Mouse (Mus musculus): ENCODE data around the gene Tmem131.

Gene Tmem131

GRCm38 (mm10) chr1:36784365-36785134, 158.9 kb downstream of the Tmem131 start:
- peak; percentile 81 to 86 for DNase-seq (ENCODE audit: low spot score in 2 of 2)

- DNase-seq (ENCODE audit: low spot score in 2 of 2) = no peak
Measured at GRCm38 (mm10) chr1:36782476-36782875, 161.0 kb downstream of the Tmem131 start.

- no peak for DNase-seq (ENCODE audit: low spot score in 2 of 2)
Measured at GRCm38 (mm10) chr1:36780793-36781192, 162.7 kb downstream of the Tmem131 start.

- DNase-seq (ENCODE audit: low spot score in 2 of 2) = no peak
Measured at GRCm38 (mm10) chr1:36772198-36772934, 171.1 kb downstream of the Tmem131 start.

- DNase-seq (ENCODE audit: low spot score in 2 of 2) = no peak
Measured at GRCm38 (mm10) chr1:36770998-36771397, 172.5 kb downstream of the Tmem131 start.

- no peak for DNase-seq (ENCODE audit: low spot score in 2 of 2)
Measured at GRCm38 (mm10) chr1:36769951-36770350, 173.5 kb downstream of the Tmem131 start.

- DNase-seq (ENCODE audit: low spot score in 2 of 2) = no peak
Measured at GRCm38 (mm10) chr1:36768786-36769185, 174.7 kb downstream of the Tmem131 start.

- no peak for DNase-seq (ENCODE audit: low spot score in 2 of 2)
Measured at GRCm38 (mm10) chr1:36767321-36767720, 176.1 kb downstream of the Tmem131 start.

- DNase-seq (ENCODE audit: low spot score in 2 of 2) = no peak
Measured at GRCm38 (mm10) chr1:36766431-36767205, 176.8 kb downstream of the Tmem131 start.

GRCm38 (mm10) chr1:36761568-36761967, 181.9 kb downstream of the Tmem131 start, which contains the start of gene Zap70:
Zap70 (plus strand) TSS chr1:36761798.
- DNase-seq (ENCODE audit: low spot score in 2 of 2) = no peak

GRCm38 (mm10) chr1:36761061-36761460, 182.4 kb downstream of the Tmem131 start:
- no peak for DNase-seq (ENCODE audit: low spot score in 2 of 2)

GRCm38 (mm10) chr1:36760401-36760800, 183.1 kb downstream of the Tmem131 start:
- DNase-seq (ENCODE audit: low spot score in 2 of 2) = no peak

GRCm38 (mm10) chr1:36759076-36759475, 184.4 kb downstream of the Tmem131 start:
- DNase-seq (ENCODE audit: low spot score in 2 of 2) = no peak

- no peak for DNase-seq (ENCODE audit: low spot score in 2 of 2)
Measured at GRCm38 (mm10) chr1:36758553-36758952, 184.9 kb downstream of the Tmem131 start.

- no peak for DNase-seq (ENCODE audit: low spot score in 2 of 2)
Measured at GRCm38 (mm10) chr1:36753932-36754675, 189.4 kb downstream of the Tmem131 start.

GRCm38 (mm10) chr1:36746452-36746851, 197.0 kb downstream of the Tmem131 start:
- DNase-seq (ENCODE audit: low spot score in 2 of 2) = peak; percentile 51 to 60

GRCm38 (mm10) chr1:36745661-36746060, 197.8 kb downstream of the Tmem131 start:
- DNase-seq (ENCODE audit: low spot score in 2 of 2) = no peak

- peak; percentile 72 to 79 for DNase-seq (ENCODE audit: low spot score in 2 of 2)
Measured at GRCm38 (mm10) chr1:36744268-36744944, 199.1 kb downstream of the Tmem131 start.

GRCm38 (mm10) chr1:36743046-36743445, 200.4 kb downstream of the Tmem131 start:
- no peak for DNase-seq (ENCODE audit: low spot score in 2 of 2)

Measured in cerebellum, postnatal 4 days (tissue).